Mouse (Mus musculus): ENCODE measurements around the gene Slc22a4.

Gene Slc22a4

DNA sequence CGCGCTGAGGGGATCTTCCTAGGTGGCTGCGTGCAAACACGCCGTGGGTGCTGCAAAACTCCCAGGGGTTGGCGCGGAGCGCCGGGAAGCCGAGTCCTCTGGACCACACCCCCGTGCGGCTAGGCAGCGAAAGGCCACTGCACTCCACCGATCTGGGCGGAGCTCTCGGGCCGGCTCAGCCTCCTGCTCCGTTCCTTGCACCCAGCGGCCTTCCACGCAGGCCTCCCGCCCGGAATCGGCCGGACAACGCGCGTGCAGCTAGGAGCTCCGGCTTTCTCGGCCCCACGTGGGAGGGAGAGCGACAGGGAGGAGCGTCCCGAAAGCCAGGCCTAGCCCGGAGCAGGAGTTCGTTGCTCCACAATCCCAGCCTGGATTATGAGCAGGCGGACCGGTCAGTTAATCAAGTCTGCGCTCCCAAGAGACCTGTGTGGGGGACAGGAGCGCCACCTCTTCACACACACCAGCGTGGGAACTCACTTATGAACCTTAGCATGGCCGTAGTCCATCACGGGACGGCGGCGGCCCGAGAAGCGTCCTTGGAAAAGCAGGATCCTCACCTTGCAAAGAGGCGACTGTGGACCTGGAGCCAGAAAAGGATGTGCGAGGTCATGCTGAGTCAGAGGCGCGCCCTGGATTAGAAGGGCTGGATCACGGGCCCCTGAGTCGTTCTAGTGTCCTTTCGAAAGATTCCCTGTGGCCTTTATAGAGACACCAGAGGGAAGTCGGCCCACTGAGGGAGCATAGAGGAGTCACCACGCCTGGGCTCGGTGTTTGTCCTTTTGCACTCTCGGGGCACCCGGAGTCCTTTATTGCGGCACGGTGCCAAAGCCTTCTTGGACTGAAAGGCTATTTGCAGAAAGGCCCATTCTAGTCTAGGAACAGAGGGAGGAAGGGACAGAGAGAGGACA, at the start of gene Slc22a4:
Slc22a4 (minus strand) TSS at position 47 of the 908 bp plus-strand sequence.
- peak; percentile 78 for DNase-seq (ENCODE audit: low spot score)

GRCm38 (mm10) chr11:54076101-54076500, 48.2 kb upstream of the Slc22a4 start:
- DNase-seq (ENCODE audit: low spot score), result no peak

DNA sequence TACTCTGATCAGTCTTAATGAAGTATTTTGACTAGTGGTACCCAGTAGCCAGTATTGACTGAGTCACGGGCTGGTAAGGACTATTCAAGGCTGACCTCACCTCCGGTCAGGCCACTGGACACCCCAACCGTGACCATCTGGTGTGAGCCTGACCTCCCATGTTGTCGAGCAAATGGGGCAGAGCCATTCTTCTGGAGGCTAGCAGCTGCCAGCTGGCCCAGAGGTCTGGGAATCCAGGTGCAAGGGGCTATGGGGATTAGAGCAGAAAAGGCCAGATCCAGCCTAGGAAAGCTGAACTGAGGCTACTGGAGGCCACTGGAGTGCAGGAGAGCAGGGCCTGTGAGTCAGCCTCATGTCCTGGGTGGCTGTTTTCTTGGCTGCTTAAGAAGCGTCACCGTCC, 47.5 kb upstream of the Slc22a4 start:
- DNase-seq (ENCODE audit: low spot score), result no peak

- DNase-seq (ENCODE audit: low spot score), result no peak
Observed at GRCm38 (mm10) chr11:54073291-54073690, 45.4 kb upstream of the Slc22a4 start.

DNA sequence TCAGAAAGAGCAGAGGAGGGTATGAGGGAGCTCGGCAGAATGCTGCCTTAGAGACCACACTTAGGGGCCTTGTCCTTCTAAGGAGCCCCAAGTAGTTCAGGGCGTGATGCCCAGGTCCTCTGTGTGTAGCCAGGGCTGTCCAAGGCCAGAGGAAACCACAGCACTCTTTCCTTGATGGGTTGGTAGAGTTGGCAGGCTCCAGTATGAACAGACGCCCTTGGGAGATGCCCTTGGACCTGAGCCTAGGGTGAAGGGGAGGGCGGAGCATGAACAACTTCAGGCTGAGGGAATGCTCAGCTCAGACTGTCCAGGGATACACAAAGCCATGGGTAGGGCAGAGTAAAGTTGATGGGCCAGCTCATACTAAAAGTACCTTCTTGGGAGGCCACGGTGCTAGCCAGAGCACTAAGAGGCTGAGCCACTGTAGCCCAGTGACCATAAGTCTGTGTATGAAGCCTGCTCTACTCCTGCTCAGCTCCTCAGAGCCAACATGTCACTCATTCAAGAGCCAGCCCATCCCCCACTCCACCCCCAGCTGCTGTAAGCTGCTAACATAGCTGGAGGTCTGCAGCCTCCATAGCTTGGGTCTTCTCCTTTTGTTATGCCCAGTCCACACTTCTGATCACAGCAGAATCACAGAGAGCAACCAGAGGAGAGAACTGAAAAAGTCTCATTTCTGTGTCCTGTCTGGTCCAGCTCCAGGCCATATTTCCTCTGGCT, 44.0 kb upstream of the Slc22a4 start:
- no peak for DNase-seq (ENCODE audit: low spot score)

DNA sequence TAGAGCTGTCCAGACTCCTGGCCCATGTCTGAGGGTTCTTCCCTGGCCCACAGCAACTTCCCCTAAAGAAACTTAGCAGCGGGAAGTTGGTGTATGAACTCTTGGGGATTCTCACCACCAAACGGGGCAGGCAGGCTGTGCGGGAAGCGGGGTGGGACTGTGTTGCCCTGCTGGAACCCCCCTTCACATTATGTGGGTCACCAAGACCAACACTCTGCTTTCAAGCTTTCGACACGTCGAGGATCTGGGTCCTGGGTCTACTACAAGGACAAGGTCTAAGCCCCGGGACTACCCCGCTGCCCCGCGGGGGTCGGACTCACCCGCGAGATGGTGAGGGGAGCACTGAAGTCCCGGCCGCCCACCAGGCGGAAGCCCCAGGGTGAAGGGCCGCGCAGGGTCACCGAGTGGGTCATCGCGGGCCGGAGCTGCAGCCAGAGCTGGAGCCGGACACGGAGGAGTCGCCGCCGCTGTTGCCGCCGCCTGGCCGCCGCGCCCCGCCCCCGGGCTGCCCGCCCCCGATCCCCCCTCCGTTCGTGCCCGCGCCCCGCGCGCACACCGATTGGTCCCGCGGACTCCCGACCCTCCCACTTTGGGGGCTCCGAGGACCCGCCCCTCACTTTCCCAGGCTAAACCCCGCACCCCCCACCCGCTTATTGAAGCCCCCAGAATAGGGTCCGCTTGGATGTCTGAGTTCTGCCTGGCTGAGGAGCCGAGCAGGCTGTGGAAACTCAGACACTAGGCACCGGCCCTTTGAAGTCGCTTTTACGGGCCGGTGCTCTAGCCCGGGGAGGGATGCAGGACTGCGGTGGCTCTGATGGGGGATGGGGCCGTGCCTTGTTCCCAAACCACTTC, 40.9 kb upstream of the Slc22a4 start, which contains the start of gene Pdlim4:
Pdlim4 (minus strand) TSS at position 495 of the 852 bp plus-strand sequence.
- DNase-seq (ENCODE audit: low spot score), result peak; percentile 66

DNA sequence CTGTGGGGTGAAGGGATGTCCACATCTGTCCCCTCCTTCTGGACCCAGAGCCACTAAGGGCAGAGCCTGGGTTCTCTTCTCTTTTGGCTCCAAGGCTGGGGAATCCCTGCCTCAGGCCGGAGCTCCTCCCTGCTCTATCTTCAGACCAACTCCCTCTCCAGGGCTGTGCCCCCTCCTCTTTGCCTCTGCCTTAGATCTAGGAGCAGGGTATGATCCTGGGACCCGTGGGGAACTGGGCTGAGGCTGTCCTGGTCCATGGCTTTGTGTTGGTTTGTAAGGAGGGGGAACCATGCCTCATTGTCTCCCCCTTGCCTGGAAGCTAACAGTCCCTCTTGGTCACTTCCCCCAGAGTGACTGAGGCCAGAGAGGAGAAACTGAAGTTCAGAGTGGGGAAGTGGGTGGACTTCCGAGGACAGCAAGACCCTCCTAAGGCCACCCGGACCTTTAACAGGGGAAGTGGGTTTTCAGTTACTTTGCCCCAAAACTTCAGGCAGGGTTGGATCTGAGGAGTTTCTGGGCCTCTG, 40.2 kb upstream of the Slc22a4 start:
- DNase-seq (ENCODE audit: low spot score), result no peak

- DNase-seq (ENCODE audit: low spot score), result no peak
Observed at GRCm38 (mm10) chr11:54067318-54067995, 39.6 kb upstream of the Slc22a4 start.

DNA sequence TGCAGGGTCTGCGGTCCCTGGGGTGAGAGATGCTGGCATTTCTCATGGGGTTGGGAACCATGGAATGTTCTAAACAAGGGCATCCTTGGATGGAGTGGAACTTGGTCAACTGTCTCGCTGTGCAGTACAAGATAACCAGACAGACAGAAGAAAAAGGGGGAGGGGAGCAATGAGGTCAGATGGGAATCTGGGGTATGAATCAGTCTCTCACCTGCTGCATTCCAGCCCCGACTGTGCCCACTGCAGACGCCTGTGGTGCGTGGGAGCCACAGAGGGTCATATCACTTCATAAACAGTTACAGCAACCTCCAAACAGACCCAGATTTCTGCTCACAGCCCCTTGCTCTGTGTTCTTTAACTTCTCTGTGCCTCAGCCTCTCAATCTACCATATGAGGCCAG, 38.5 kb upstream of the Slc22a4 start:
- DNase-seq (ENCODE audit: low spot score), result no peak

DNA sequence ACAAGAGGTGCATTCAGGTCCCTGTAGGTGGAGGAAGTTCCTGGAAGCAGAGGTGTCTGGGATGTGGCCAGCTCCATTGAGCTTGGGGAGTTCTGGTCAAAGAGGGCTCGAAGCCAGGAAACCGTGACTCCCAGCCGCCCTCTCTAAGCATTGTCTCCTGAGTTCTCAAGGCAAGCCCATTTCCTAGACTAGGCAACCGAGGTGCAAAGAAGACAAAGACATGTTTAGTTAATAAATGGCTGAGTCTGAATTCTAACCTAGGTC, 38.0 kb upstream of the Slc22a4 start:
- no peak for DNase-seq (ENCODE audit: low spot score)

GRCm38 (mm10) chr11:54065106-54065914, 37.4 kb upstream of the Slc22a4 start:
- no peak for DNase-seq (ENCODE audit: low spot score)

- no peak for DNase-seq (ENCODE audit: low spot score)
Observed at GRCm38 (mm10) chr11:54064412-54064978, 36.6 kb upstream of the Slc22a4 start.

DNA sequence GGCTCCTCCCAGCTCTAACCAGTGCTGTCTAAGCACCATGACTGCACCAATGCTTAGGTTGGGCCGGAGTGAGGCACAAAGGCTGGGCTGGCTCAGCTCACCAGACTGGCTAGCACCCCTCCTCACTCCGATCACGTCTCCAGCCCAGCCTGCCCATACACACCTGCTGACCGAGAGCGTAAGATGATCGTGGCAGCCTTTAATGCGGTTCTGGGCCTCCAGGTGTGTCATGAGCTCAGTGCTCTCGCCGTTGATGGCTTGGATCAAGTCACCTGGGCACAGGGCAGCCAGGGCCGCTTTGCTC, 35.5 kb upstream of the Slc22a4 start:
- no peak for DNase-seq (ENCODE audit: low spot score)

DNA sequence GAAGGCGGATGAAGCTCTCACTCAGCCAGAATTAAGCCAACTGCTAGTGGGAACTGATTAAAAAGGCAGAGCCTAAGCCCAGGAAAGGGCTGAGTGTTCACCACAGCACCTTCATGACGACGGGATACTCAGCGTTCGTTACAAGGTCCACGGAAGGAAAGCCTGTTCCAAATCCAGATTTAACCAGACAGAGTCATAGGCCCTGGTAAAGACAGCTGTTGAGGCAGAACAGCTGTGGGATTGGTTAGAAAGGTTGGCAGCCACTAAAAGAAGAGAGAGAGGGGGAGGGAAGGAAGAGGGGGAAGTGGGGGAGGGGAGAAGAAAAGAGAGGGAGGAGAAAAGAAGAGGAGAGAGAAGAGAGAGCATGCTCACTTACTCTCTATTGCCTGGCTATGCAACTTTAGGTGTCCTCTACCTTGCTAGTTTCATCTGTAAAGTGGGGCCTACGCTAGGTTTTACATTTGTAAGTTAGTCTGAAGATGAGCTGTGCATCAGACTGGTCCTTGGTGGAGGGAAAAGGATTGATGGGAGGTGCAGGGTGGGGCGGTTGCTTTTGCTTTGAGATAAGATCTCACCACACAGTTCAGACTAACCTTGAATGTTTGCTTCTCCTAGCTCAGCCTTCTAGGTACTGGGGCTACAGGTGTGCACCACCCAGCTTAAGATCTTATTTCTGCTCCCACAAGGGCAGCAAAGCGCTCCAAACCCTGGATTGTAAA, 35.0 kb upstream of the Slc22a4 start:
- no peak for DNase-seq (ENCODE audit: low spot score)

GRCm38 (mm10) chr11:54062086-54062752, 34.3 kb upstream of the Slc22a4 start:
- no peak for DNase-seq (ENCODE audit: low spot score)

GRCm38 (mm10) chr11:54060316-54060715, 32.4 kb upstream of the Slc22a4 start:
- DNase-seq (ENCODE audit: low spot score), result peak; percentile 74

DNA sequence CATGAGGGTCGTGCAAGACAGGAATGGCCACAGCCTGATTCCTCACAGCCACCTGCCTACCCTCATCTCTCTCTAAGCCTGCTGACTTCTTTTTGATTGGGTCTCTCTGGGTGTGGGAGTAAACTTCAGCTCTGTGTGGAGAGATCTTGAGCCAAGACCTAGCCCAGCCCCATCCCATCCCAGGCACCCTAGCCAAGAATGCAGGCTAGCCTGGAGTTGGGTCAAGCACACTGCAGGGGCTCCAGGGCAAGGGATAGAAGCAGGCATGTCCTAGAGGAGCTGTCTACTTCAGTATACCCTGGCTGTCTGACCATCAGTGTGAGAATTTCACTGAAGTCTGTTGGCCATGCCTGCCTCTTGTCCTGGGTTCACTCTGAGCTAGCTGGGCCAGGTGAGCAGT, 31.6 kb upstream of the Slc22a4 start:
- DNase-seq (ENCODE audit: low spot score), result no peak

- DNase-seq (ENCODE audit: low spot score), result no peak
Observed at GRCm38 (mm10) chr11:54058643-54059042, 30.8 kb upstream of the Slc22a4 start.

DNA sequence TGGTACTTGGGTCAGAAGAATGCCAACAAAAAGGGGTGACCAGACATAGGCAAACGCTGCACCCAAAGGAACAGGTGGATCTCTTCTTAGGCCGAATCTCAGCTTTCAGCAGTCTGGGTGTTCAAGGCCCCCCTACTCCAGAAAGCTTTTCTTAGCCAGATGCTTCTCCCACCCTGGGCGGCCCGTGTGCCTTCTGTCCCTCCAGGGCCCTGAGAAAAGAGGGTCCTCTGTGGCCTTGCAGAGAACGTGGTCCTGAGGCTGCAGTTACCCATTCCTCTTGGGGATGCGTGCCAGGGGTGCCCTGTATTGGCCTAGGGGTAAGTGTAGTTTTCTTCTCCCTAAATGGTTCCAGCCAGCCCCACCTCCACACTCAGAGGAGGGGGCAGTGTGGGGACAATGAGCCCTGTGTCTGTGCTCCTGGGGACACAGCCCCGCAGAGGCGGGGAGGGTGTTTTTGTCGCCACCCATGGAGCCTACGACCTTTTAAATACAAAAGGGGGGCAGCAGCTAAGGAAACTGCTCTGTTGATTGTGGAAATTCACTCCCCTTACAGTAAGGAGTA, 30.2 kb upstream of the Slc22a4 start:
- no peak for DNase-seq (ENCODE audit: low spot score)

Data from yolk sac, embryonic 10.5 days (tissue).